Mouse (Mus musculus) heart, adult 11 months (tissue): ENCODE results near the gene Sec13.

ENCODE experiments used
- DNase-seq: peaks from one replicate; pipeline ENCODE4 v3.0.0; 2022

Gene Sec13

DNA sequence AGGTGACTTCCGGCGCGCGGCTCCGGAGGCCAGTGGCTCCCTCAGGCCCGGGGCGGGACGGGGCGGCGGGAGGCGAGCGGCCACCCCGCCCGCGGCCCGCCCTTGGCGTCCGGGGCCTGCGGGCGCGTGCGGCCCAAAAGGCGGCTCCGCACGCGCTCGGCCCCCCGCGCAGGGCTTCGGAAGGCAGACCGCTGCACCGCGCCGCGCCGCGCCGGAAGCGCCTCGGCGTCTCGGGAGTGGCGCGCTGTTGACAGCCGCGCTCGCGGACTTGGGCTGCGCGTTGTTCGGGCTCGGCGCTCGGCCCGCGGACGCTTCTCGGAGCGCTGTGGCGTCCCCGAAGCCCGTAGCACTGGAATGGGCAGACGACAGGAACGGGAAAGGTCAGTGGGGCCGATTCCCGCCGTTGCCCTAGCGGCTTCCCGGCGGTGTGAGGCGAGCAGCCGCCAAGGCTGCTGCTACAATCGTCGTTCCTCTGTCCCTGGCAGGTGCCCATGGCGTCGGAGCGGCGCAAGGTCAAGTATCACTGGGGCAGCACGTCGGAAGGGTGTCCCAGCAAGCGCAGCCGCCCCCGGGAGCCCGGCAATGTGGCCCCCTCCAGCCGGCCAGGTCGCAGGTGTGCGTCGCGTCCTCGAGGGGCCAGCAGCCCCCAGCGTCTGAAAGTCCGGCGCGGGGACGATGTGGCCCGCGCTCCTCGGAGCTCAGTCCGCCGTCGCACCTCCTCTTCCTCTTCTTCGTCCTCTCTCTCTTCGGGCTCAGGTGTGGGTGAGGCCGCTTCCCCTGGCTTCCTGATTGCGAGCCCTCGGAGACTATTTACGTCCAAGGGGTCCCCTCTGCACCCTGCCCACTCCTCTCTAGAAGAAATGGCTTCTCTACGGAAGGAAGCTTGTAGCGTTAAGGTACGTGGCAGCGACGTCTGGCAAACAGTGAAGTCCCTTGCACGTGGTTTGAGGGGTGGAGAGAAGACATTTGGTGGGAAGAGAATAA lies 43.0 kb downstream of the Sec13 start:
- peak; percentile 93 for DNase-seq

DNA sequence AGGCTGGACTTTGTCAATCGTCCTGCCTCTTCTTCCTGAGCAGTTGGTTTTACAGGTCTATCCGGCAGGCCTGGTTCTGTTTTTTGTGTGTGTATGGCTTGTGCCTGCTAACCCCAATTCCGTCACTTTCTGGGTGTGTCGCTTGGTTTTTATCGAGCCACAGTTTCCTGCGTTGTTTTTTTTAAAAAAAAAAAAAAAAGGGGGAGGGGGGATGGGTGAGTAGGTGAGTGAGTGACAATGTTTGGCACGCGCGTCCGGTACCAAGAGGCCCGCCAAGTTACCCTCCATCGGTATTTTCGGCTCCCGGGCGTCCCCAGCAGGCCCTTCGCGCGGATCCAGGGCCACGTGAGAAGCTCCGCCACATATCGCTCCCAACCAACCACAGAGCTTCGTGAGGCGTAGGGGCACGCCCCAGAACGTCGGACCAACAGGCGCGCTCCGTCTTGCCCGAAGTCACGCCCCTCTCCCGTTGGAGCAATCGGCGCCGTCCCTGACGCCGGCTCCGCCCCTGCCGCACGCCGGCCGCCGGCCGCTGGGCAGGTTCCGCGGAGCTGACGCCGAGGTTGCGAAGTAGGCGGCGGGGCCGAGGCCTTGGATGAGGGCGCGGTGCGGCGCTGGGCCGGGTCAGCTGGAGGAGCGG lies 43.8 kb downstream of the Sec13 start, which contains the start of gene Tatdn2:
Tatdn2 (plus strand) TSS at position 469 of the 640 bp plus-strand sequence.
- DNase-seq, result peak; percentile 100

GRCm38 (mm10) chr6:113695766-113696355 lies 44.7 kb downstream of the Sec13 start:
- DNase-seq, result no peak

DNA sequence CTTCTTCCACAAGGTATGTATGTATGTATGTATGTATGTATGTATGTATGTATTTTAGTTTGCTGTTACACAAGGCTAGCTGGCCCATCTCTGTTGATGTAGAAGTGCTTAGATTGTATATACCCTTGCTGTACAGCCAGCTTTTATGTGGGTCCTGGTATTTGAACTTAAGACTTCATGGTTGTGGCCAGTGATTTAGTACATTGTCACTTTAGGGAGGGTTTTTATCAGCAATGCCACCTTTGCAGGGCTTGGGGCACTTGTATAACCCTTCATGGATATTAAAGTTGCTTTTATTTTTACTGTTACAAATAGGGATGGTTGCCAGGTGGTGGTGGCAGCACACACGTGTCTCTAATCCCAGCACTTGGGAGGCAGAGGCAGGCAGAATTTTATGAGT lies 45.3 kb downstream of the Sec13 start:
- no peak for DNase-seq

DNA sequence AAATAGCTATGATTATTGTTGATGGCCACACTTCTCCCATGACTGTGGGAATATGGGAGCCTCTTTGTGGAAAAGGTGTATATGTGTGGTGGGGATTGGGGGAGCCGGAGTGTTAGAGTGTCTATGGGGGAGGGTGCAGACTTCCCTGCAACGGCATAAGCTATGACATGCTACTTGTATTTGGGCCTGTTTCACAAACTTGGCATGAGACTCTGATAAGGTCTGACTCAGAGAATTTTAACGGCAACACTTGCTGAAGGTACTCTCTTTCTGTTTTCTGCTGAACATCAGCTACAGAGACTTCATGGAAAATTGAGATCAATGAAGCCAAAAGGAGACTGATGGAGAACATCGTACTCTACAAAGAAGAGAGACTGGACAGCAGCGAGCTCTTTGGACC lies 47.2 kb downstream of the Sec13 start:
- no peak for DNase-seq

DNA sequence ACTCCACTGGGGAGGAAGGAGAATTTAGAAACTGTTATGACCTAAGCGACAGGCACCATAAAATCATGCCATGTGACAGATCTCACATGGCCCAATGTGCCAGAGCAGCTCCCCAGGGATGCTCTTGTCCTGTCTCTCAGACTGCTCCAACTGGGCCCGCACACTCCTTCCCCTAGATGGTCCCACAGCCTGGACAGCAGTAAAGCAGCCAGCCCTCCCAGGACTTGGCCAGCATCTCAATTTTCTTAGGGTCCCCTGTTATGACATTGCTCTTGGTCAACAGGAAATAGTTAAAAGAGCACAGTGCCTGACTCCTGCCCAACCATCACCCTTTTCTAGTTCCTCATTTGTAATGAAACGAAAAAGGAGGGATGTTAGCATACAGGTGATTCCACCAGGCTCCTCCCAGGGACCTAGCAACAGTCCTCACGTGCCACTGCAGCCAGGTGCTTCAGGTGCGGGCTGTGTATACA lies 47.8 kb downstream of the Sec13 start:
- no peak for DNase-seq

DNA sequence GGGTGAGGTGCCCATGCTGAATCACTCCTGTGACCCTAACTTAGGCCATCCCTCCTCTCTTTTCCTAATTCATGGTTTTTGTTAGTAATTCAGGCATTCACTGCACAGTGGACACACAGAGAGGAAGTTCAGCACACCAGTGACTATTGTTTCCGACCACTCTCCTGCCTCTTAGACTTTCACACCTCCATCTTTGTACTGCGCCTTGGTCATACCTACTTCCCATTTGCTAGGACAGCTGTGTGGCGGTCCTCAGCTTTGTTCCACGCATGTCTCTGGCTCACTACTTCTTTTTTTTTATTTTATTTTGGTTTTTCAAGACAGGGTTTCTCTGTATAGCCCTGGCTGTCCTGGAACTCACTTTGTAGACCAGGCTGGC lies 49.5 kb downstream of the Sec13 start:
- no peak for DNase-seq

DNA sequence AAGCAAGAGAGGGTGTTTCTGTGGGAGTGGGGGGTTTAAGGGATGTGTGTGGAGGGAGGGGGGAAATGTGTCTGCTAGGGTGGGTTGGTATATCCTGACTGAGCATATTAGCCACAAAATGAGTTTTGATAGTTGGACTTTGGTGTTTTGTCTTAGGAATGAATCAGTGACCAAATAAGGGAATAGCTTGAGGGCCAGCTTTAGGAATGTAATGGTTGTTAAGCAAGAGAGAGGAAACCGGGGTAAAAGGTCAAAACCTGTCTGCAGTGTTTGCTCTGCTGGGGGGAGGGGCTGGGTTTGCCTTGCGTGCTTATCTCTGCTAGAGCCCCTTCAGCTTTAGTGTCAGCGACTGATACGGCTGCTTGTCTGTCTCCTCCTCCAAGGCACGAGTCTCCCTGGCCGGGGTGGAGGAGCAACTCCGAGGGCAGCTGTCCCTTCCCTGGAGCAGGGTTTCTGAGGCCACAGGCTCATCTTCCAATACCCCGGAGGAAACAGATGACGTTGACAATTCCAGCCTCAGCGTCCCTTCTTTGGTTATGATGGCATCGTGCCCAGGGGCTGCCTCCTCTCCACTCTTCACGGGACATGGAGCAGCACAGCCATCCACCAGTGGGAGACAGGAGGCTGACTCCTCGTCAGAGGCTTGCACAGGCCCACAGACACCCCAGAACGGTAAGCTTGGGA lies 50.0 kb downstream of the Sec13 start:
- peak; percentile 96 for DNase-seq

DNA sequence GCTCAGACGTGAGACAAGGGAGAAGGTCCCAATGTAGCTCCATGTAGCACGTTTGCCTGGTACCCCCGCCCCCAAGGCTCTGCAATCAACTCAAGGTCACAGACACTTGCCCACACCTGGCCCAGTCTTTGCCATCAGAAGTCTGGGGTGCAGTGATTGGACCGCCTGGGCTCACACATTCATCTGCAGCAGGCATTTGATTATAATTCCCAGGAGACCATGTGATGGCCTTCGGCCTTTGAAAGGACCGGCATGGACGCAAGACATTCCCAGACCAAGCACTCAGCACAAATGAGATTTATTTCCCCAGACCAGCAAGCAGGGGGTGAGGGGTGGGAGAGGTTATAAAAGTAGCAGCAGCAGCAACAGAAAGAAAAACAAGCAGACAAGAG lies 50.5 kb downstream of the Sec13 start:
- DNase-seq, result peak; percentile 94

DNA sequence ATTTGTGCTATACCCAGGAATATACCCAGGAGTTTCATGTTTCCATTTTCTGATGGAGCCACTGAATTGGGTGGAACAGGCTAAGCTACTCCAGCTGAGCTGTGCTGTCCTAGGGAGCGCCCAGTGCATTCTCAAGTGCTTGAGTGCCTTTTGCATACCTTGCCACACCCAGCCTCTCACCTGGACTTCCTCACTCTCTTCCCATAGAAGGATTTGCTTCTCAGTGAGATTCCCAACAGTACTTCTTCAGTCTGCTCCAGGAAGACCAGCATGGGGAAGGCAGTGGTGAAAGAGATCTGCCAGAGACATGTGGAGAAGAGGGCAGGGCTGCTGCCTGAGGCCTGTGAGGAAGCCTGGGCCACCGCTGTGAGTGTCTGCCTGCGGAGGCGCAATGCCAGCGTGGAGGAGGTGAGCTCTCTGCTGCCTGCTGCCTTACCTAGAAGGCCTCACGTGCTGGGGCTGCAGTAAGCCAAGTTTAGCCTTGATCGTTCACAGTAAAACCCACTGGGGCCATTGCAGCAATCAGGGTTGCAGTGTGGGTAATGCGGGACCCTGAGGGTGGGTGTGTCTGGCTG lies 53.9 kb downstream of the Sec13 start:
- no peak for DNase-seq

GRCm38 (mm10) chr6:113683081-113683825 lies 57.3 kb downstream of the Sec13 start:
- no peak for DNase-seq

GRCm38 (mm10) chr6:113681271-113681670 lies 59.3 kb downstream of the Sec13 start:
- peak; percentile 98 for DNase-seq

DNA sequence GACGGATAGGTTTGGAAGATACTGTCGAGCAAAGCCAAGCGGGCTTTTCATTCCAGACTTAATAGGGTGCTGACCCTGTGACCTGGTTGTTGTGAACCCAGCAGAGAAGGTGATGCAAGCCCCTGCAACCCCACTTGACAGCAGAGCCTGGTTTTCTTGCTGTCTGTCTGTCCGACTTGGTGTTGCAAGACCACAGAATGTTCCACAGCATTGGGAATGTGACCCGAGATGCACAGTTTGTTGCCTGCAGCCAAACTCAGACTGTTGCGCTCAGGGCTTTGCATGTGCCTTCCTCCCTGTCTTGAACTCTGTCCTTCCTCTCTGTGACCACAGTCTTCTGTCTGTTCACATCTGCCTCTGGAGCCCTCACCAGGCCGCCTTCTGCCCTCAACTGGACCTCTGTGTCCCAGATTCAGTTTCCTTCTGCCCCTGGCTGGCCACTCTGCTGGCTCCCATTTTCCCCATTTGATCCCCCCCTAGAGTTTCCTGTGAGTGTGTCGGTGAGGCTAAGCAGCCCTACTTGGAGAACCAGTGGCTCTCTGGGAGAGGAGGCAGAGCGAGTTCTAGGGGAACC lies 60.5 kb downstream of the Sec13 start:
- peak; percentile 93 for DNase-seq

GRCm38 (mm10) chr6:113678246-113679012 lies 62.1 kb downstream of the Sec13 start:
- DNase-seq, result no peak
